Mouse (Mus musculus): Measurements from ENCODE around the gene Usp3. TPM values are rescaled to one million over a fixed set of nuclear protein-coding genes. Genes with fewer than 3 reads are reported as not detected.

Usp3 gene
- polyA plus RNA-seq, 1 experiment from 2014 or later: 75.5 TPM

GRCm38 (mm10) chr9:66606851-66607250 is 13.9 kb upstream of the Usp3 start:
- Histone ChIP-seq H3K9ac (ENCODE audit: low read depth, low read length) (peak overlapping the region; percentile 68), H3K27ac (ENCODE audit: low read length) (peak overlapping the region; percentile 97), H3K4me2 (ENCODE audit: low read depth, low read length) (peak overlapping the region; percentile 65), H3K4me1 (ENCODE audit: control insufficient read depth, insufficient read depth, low read length) (peaks cover 20% of the 10 kb centered on the region), H3K27me3 (replicated peaks; ENCODE audit: control insufficient read depth, insufficient read depth, low read length) (no peaks in the 10 kb centered on the region), H3K36me3 (ENCODE audit: control insufficient read depth, insufficient read depth, low read length) (no peaks in the 10 kb centered on the region), H3K4me3 (ENCODE audit: low read length) (peak overlapping the region; percentile 39), H3K9me3 (ENCODE audit: control insufficient read depth, low read length) (no peaks in the 10 kb centered on the region)
- peak; percentile 14; the same call in 1 of the 2 replicates for ATAC-seq
- WGBS: 51% methylated on average over 12 of the region's 12 CpGs

- H3K36me3 ChIP-seq (ENCODE audit: control insufficient read depth, insufficient read depth, low read length): no peaks in the 10 kb centered on the region
Observed at GRCm38 (mm10) chr9:66605876-66606750, 13.2 kb upstream of the Usp3 start.

GRCm38 (mm10) chr9:66604349-66605206 is 11.6 kb upstream of the Usp3 start:
- no peak for ATAC-seq
- Histone ChIP-seq H3K4me2 (ENCODE audit: low read depth, low read length) (no peak overlapping the region), H3K4me1 (ENCODE audit: control insufficient read depth, insufficient read depth, low read length) (peaks cover 22% of the 10 kb centered on the region), H3K9ac (ENCODE audit: low read depth, low read length) (no peak overlapping the region), H3K27ac (ENCODE audit: low read length) (no peak overlapping the region), H3K9me3 (ENCODE audit: control insufficient read depth, low read length) (no peaks in the 10 kb centered on the region), H3K27me3 (replicated peaks; ENCODE audit: control insufficient read depth, insufficient read depth, low read length) (no peaks in the 10 kb centered on the region), H3K4me3 (ENCODE audit: low read length) (no peak overlapping the region), H3K36me3 (ENCODE audit: control insufficient read depth, insufficient read depth, low read length) (no peaks in the 10 kb centered on the region)
- 81% methylated on average over 8 of the region's 8 CpGs for WGBS

More at GRCm38 (mm10) chr9:66605876-66606750, 13.2 kb upstream of the Usp3 start:
- H3K4me3 ChIP-seq (ENCODE audit: low read length): peak overlapping the region; percentile 39
- WGBS: 50% methylated on average over 13 of the region's 13 CpGs
- ATAC-seq: peak; percentile 95
- no peaks in the 10 kb centered on the region for H3K27me3 ChIP-seq (replicated peaks; ENCODE audit: control insufficient read depth, insufficient read depth, low read length)
- H3K9me3 ChIP-seq (ENCODE audit: control insufficient read depth, low read length): no peaks in the 10 kb centered on the region
- peaks cover 18% of the 10 kb centered on the region; the same call in 1 of the 2 replicates for H3K4me1 ChIP-seq (ENCODE audit: control insufficient read depth, insufficient read depth, low read length)
- peak overlapping the region; percentile 65 for H3K4me2 ChIP-seq (ENCODE audit: low read depth, low read length)
- peak overlapping the region; percentile 97 for H3K27ac ChIP-seq (ENCODE audit: low read length)
- peak overlapping the region; percentile 68 for H3K9ac ChIP-seq (ENCODE audit: low read depth, low read length)

- H3K4me2 ChIP-seq (ENCODE audit: low read depth, low read length): no peak overlapping the region
- no peaks in the 10 kb centered on the region for H3K9me3 ChIP-seq (ENCODE audit: control insufficient read depth, low read length)
- no peak for ATAC-seq
- H3K27ac ChIP-seq (ENCODE audit: low read length): no peak overlapping the region
- no peak overlapping the region for H3K9ac ChIP-seq (ENCODE audit: low read depth, low read length)
- peaks cover 23% of the 10 kb centered on the region for H3K4me1 ChIP-seq (ENCODE audit: control insufficient read depth, insufficient read depth, low read length)
- 65% methylated on average over 1 of the region's 1 CpGs for WGBS
- H3K27me3 ChIP-seq (replicated peaks; ENCODE audit: control insufficient read depth, insufficient read depth, low read length): no peaks in the 10 kb centered on the region
- H3K36me3 ChIP-seq (ENCODE audit: control insufficient read depth, insufficient read depth, low read length): no peaks in the 10 kb centered on the region
- H3K4me3 ChIP-seq (ENCODE audit: low read length): no peak overlapping the region
Observed at GRCm38 (mm10) chr9:66603907-66604306, 11.0 kb upstream of the Usp3 start.

- peaks cover 30% of the 10 kb centered on the region for H3K4me1 ChIP-seq (ENCODE audit: control insufficient read depth, insufficient read depth, low read length)
- H3K4me3 ChIP-seq (ENCODE audit: low read length): no peak overlapping the region
- no peak overlapping the region for H3K27ac ChIP-seq (ENCODE audit: low read length)
- no peak for ATAC-seq
- no peaks in the 10 kb centered on the region for H3K9me3 ChIP-seq (ENCODE audit: control insufficient read depth, low read length)
- H3K36me3 ChIP-seq (ENCODE audit: control insufficient read depth, insufficient read depth, low read length): no peaks in the 10 kb centered on the region
- WGBS: 61% methylated on average over 2 of the region's 2 CpGs
- H3K27me3 ChIP-seq (replicated peaks; ENCODE audit: control insufficient read depth, insufficient read depth, low read length): no peaks in the 10 kb centered on the region
- H3K9ac ChIP-seq (ENCODE audit: low read depth, low read length): no peak overlapping the region
- H3K4me2 ChIP-seq (ENCODE audit: low read depth, low read length): no peak overlapping the region
Observed at GRCm38 (mm10) chr9:66601006-66601405, 8.1 kb upstream of the Usp3 start.

- ATAC-seq: no peak
- H3K4me2 ChIP-seq (ENCODE audit: low read depth, low read length): no peak overlapping the region
- H3K27ac ChIP-seq (ENCODE audit: low read length): no peak overlapping the region
- WGBS: 79% methylated on average over 2 of the region's 2 CpGs
- no peaks in the 10 kb centered on the region for H3K36me3 ChIP-seq (ENCODE audit: control insufficient read depth, insufficient read depth, low read length)
- H3K9ac ChIP-seq (ENCODE audit: low read depth, low read length): no peak overlapping the region
- no peak overlapping the region for H3K4me3 ChIP-seq (ENCODE audit: low read length)
- H3K4me1 ChIP-seq (ENCODE audit: control insufficient read depth, insufficient read depth, low read length): peaks cover 31% of the 10 kb centered on the region
- no peaks in the 10 kb centered on the region for H3K27me3 ChIP-seq (replicated peaks; ENCODE audit: control insufficient read depth, insufficient read depth, low read length)
- no peaks in the 10 kb centered on the region for H3K9me3 ChIP-seq (ENCODE audit: control insufficient read depth, low read length)
Observed at GRCm38 (mm10) chr9:66600551-66600950, 7.6 kb upstream of the Usp3 start.

- no peak for ATAC-seq
- Histone ChIP-seq H3K4me2 (ENCODE audit: low read depth, low read length) (no peak overlapping the region), H3K4me3 (ENCODE audit: low read length) (no peak overlapping the region), H3K36me3 (ENCODE audit: control insufficient read depth, insufficient read depth, low read length) (no peaks in the 10 kb centered on the region), H3K4me1 (ENCODE audit: control insufficient read depth, insufficient read depth, low read length) (peaks cover 23% of the 10 kb centered on the region), H3K9ac (ENCODE audit: low read depth, low read length) (no peak overlapping the region), H3K27ac (ENCODE audit: low read length) (peak overlapping the region; percentile 39; the same call in 1 of the 2 replicates), H3K27me3 (replicated peaks; ENCODE audit: control insufficient read depth, insufficient read depth, low read length) (no peaks in the 10 kb centered on the region), H3K9me3 (ENCODE audit: control insufficient read depth, low read length) (no peaks in the 10 kb centered on the region)
- 8% methylated on average over 4 of the region's 4 CpGs for WGBS
Observed at GRCm38 (mm10) chr9:66599577-66599976, 6.6 kb upstream of the Usp3 start.

- H3K4me2 ChIP-seq (ENCODE audit: low read depth, low read length): no peak overlapping the region
- H3K9me3 ChIP-seq (ENCODE audit: control insufficient read depth, low read length): no peaks in the 10 kb centered on the region
- H3K4me1 ChIP-seq (ENCODE audit: control insufficient read depth, insufficient read depth, low read length): peaks cover 26% of the 10 kb centered on the region
- H3K27me3 ChIP-seq (replicated peaks; ENCODE audit: control insufficient read depth, insufficient read depth, low read length): no peaks in the 10 kb centered on the region
- H3K4me3 ChIP-seq (ENCODE audit: low read length): no peak overlapping the region
- no peak overlapping the region for H3K9ac ChIP-seq (ENCODE audit: low read depth, low read length)
- ATAC-seq: no peak
- no peak overlapping the region for H3K27ac ChIP-seq (ENCODE audit: low read length)
- H3K36me3 ChIP-seq (ENCODE audit: control insufficient read depth, insufficient read depth, low read length): no peaks in the 10 kb centered on the region
- 65% methylated on average over 5 of the region's 5 CpGs for WGBS
Observed at GRCm38 (mm10) chr9:66598636-66599035, 5.7 kb upstream of the Usp3 start.

GRCm38 (mm10) chr9:66597480-66598215 is 4.7 kb upstream of the Usp3 start:
- peaks cover 27% of the 10 kb centered on the region for H3K4me1 ChIP-seq (ENCODE audit: control insufficient read depth, insufficient read depth, low read length)
- no peaks in the 10 kb centered on the region for H3K27me3 ChIP-seq (replicated peaks; ENCODE audit: control insufficient read depth, insufficient read depth, low read length)
- ATAC-seq: no peak
- 50% methylated on average over 7 of the region's 7 CpGs for WGBS
- H3K36me3 ChIP-seq (ENCODE audit: control insufficient read depth, insufficient read depth, low read length): no peaks in the 10 kb centered on the region
- H3K9me3 ChIP-seq (ENCODE audit: control insufficient read depth, low read length): no peaks in the 10 kb centered on the region
- H3K4me3 ChIP-seq (ENCODE audit: low read length): no peak overlapping the region
- H3K4me2 ChIP-seq (ENCODE audit: low read depth, low read length): no peak overlapping the region
- H3K27ac ChIP-seq (ENCODE audit: low read length): no peak overlapping the region
- H3K9ac ChIP-seq (ENCODE audit: low read depth, low read length): no peak overlapping the region

All from intestine, embryonic 16.5 days (tissue).